Mouse (Mus musculus) neural tube, embryonic 15.5 days (tissue): ENCODE measurements around the gene Cdc25a. TPM values are rescaled to one million over a fixed set of nuclear protein-coding genes. Genes with fewer than 3 reads are reported as not detected.

Source experiments
- ATAC-seq: fragments of 200-750 bp; cut with Nextera tagmentation; 2 replicates; pipeline ENCODE4 v1.8.0; 2017; ENCODE audit warnings: mild to moderate bottlenecking, moderate TSS enrichment, moderate library complexity; ENCODE audit not compliant: low FRiP score
- H3K27ac ChIP-seq: fragments of 300-500 bp; sonication (generic); replicated peaks from 2 replicates; pipeline ENCODE4 v1.5.1; 2015; ENCODE audit warnings: mild to moderate bottlenecking, inconsistent platforms
- H3K27me3 ChIP-seq: fragments of 300-500 bp; sonication (generic); replicated peaks from 2 replicates; pipeline ENCODE4 v1.6.1; 2015; ENCODE audit warnings: inconsistent platforms
- H3K36me3 ChIP-seq: fragments of 300-500 bp; sonication (generic); 2 replicates; pipeline ENCODE4 v1.6.1; 2015; ENCODE audit warnings: inconsistent platforms
- H3K4me1 ChIP-seq: fragments of 300-500 bp; sonication (generic); 2 replicates; pipeline ENCODE4 v1.6.1; 2015; ENCODE audit warnings: inconsistent platforms
- H3K4me2 ChIP-seq: fragments of 300-500 bp; sonication (generic); 2 replicates; pipeline ENCODE4 v1.6.1; 2015; ENCODE audit warnings: inconsistent platforms, mild to moderate bottlenecking, moderate library complexity
- H3K4me3 ChIP-seq: fragments of 300-500 bp; sonication (generic); replicated peaks from 2 replicates; pipeline ENCODE4 v1.5.1; 2015; ENCODE audit warnings: mild to moderate bottlenecking, inconsistent platforms
- H3K9ac ChIP-seq: fragments of 300-500 bp; sonication (generic); replicated peaks from 2 replicates; pipeline ENCODE4 v1.6.1; 2015; ENCODE audit warnings: mild to moderate bottlenecking, inconsistent platforms
- H3K9me3 ChIP-seq: fragments of 300-500 bp; sonication (generic); replicated peaks from 2 replicates; pipeline ENCODE4 v1.6.1; 2016; ENCODE audit warnings: inconsistent platforms
- WGBS: fragments of 180-500 bp; shearing (Covaris S2); methylation state at CpG from one replicate; pipeline ENCODE4 v1.1.7; 2015; ENCODE audit warnings: mixed read lengths; 5-methylcytosine and 5-hydroxymethylcytosine counted together
- polyA plus RNA-seq: library from polyadenylated mRNA; unstranded; fragments of >200 nt; fragmentation: Nextera tagmentation; extraction: Ambion mirVana; gene quantifications from 2 replicates; pipeline ENCODE4 v1.2.1, GENCODE M21; 2015

Gene Cdc25a
- polyA plus RNA-seq, 1 experiment from 2014 or later, result 10.4 TPM

GRCm38 (mm10) chr9:109895593-109895992, 20.2 kb downstream of the Cdc25a start:
- WGBS, result 56% methylated on average over 6 of the region's 6 CpGs
- no peak overlapping the region for H3K4me3 ChIP-seq
- H3K27ac ChIP-seq, result no peak overlapping the region
- peaks cover 4% of the 10 kb centered on the region; the same call in 1 of the 2 replicates for H3K4me1 ChIP-seq
- H3K9ac ChIP-seq, result no peak overlapping the region
- no peaks in the 10 kb centered on the region for H3K27me3 ChIP-seq
- no peaks in the 10 kb centered on the region for H3K9me3 ChIP-seq
- no peak overlapping the region for H3K4me2 ChIP-seq
- H3K36me3 ChIP-seq, result peaks cover 20% of the 10 kb centered on the region
- ATAC-seq, result no peak

GRCm38 (mm10) chr9:109896253-109897150, 21.1 kb downstream of the Cdc25a start:
- H3K4me1 ChIP-seq, result peaks cover 4% of the 10 kb centered on the region; the same call in 1 of the 2 replicates
- ATAC-seq, result no peak
- H3K4me3 ChIP-seq, result no peak overlapping the region
- peaks cover 12% of the 10 kb centered on the region for H3K36me3 ChIP-seq
- no peak overlapping the region; the same call in 1 of the 2 replicates for H3K9ac ChIP-seq
- H3K4me2 ChIP-seq, result no peak overlapping the region
- H3K27ac ChIP-seq, result no peak overlapping the region
- H3K9me3 ChIP-seq, result no peaks in the 10 kb centered on the region
- H3K27me3 ChIP-seq, result no peaks in the 10 kb centered on the region
- whole genome bisulfite sequencing, result 85% methylated on average over 8 of the region's 8 CpGs

- no peak overlapping the region for H3K4me3 ChIP-seq
- no peaks in the 10 kb centered on the region for H3K27me3 ChIP-seq
- peaks cover 1% of the 10 kb centered on the region; the same call in 1 of the 2 replicates for H3K36me3 ChIP-seq
- no peak for ATAC-seq
- no peak overlapping the region for H3K27ac ChIP-seq
- no peak overlapping the region for H3K4me2 ChIP-seq
- no peak overlapping the region for H3K9ac ChIP-seq
- H3K4me1 ChIP-seq, result peaks cover 4% of the 10 kb centered on the region; the same call in 1 of the 2 replicates
- no peaks in the 10 kb centered on the region for H3K9me3 ChIP-seq
- 59% methylated on average over 2 of the region's 2 CpGs for WGBS
Measured at GRCm38 (mm10) chr9:109898027-109898426, 22.6 kb downstream of the Cdc25a start.

- H3K4me2 ChIP-seq, result no peak overlapping the region
- no peak for ATAC-seq
- no peak overlapping the region for H3K4me3 ChIP-seq
- WGBS, result 64% methylated on average over 10 of the region's 15 CpGs
- no peaks in the 10 kb centered on the region for H3K9me3 ChIP-seq
- no peak overlapping the region for H3K9ac ChIP-seq
- H3K27me3 ChIP-seq, result no peaks in the 10 kb centered on the region
- no peaks in the 10 kb centered on the region for H3K36me3 ChIP-seq
- H3K4me1 ChIP-seq, result peaks cover 3% of the 10 kb centered on the region; the same call in 1 of the 2 replicates
- H3K27ac ChIP-seq, result no peak overlapping the region
Measured at GRCm38 (mm10) chr9:109899361-109899760, 24.0 kb downstream of the Cdc25a start.

GRCm38 (mm10) chr9:109899774-109900173, 24.4 kb downstream of the Cdc25a start:
- WGBS, result 75% methylated on average over 8 of the region's 8 CpGs
- H3K27ac ChIP-seq, result no peak overlapping the region

GRCm38 (mm10) chr9:109900604-109901003, 25.2 kb downstream of the Cdc25a start:
- WGBS, result 94% methylated on average over 3 of the region's 3 CpGs
- Histone ChIP-seq H3K27me3 (no peaks in the 10 kb centered on the region), H3K4me3 (no peak overlapping the region), H3K9me3 (no peaks in the 10 kb centered on the region), H3K9ac (no peak overlapping the region), H3K4me2 (no peak overlapping the region), H3K27ac (no peak overlapping the region), H3K36me3 (no peaks in the 10 kb centered on the region), H3K4me1 (no peaks in the 10 kb centered on the region)
- ATAC-seq, result no peak

More at GRCm38 (mm10) chr9:109899774-109900173, 24.4 kb downstream of the Cdc25a start:
- H3K4me2 ChIP-seq, result no peak overlapping the region
- H3K4me1 ChIP-seq, result no peaks in the 10 kb centered on the region
- H3K9me3 ChIP-seq, result no peaks in the 10 kb centered on the region
- no peaks in the 10 kb centered on the region for H3K36me3 ChIP-seq
- no peak overlapping the region for H3K4me3 ChIP-seq
- no peak overlapping the region for H3K9ac ChIP-seq
- no peak for ATAC-seq
- no peaks in the 10 kb centered on the region for H3K27me3 ChIP-seq

- WGBS, result 69% methylated on average over 4 of the region's 4 CpGs
- H3K36me3 ChIP-seq, result no peaks in the 10 kb centered on the region
Measured at GRCm38 (mm10) chr9:109902246-109902645, 26.9 kb downstream of the Cdc25a start.

GRCm38 (mm10) chr9:109902740-109903139, 27.4 kb downstream of the Cdc25a start:
- Histone ChIP-seq H3K9me3 (no peaks in the 10 kb centered on the region), H3K27me3 (no peaks in the 10 kb centered on the region), H3K36me3 (no peaks in the 10 kb centered on the region), H3K4me3 (no peak overlapping the region), H3K27ac (no peak overlapping the region), H3K9ac (no peak overlapping the region), H3K4me1 (no peaks in the 10 kb centered on the region), H3K4me2 (no peak overlapping the region)
- no peak for ATAC-seq
- 65% methylated on average over 5 of the region's 5 CpGs for WGBS

More at GRCm38 (mm10) chr9:109902246-109902645, 26.9 kb downstream of the Cdc25a start:
- Histone ChIP-seq H3K9me3 (no peaks in the 10 kb centered on the region), H3K4me1 (no peaks in the 10 kb centered on the region), H3K27ac (no peak overlapping the region), H3K4me3 (no peak overlapping the region), H3K27me3 (no peaks in the 10 kb centered on the region), H3K4me2 (no peak overlapping the region), H3K9ac (no peak overlapping the region)
- ATAC-seq, result no peak

- H3K4me3 ChIP-seq, result no peak overlapping the region
- H3K9me3 ChIP-seq, result no peaks in the 10 kb centered on the region
- no peaks in the 10 kb centered on the region for H3K4me1 ChIP-seq
- ATAC-seq, result no peak
- no peak overlapping the region for H3K27ac ChIP-seq
- H3K27me3 ChIP-seq, result no peaks in the 10 kb centered on the region
- 65% methylated on average over 8 of the region's 8 CpGs for whole genome bisulfite sequencing
- no peaks in the 10 kb centered on the region for H3K36me3 ChIP-seq
- no peak overlapping the region for H3K9ac ChIP-seq
- H3K4me2 ChIP-seq, result no peak overlapping the region
Measured at GRCm38 (mm10) chr9:109907300-109907699, 31.9 kb downstream of the Cdc25a start.

- no peak overlapping the region for H3K27ac ChIP-seq
- 75% methylated on average over 6 of the region's 6 CpGs for WGBS
- no peak for ATAC-seq
Measured at GRCm38 (mm10) chr9:109907774-109908465, 32.5 kb downstream of the Cdc25a start.

GRCm38 (mm10) chr9:109909102-109909501, 33.7 kb downstream of the Cdc25a start:
- WGBS, result 62% methylated on average over 8 of the region's 8 CpGs

More at GRCm38 (mm10) chr9:109907774-109908465, 32.5 kb downstream of the Cdc25a start:
- Histone ChIP-seq H3K4me1 (no peaks in the 10 kb centered on the region), H3K36me3 (no peaks in the 10 kb centered on the region), H3K4me3 (no peak overlapping the region), H3K9me3 (no peaks in the 10 kb centered on the region), H3K27me3 (no peaks in the 10 kb centered on the region), H3K9ac (no peak overlapping the region), H3K4me2 (no peak overlapping the region)

More at GRCm38 (mm10) chr9:109909102-109909501, 33.7 kb downstream of the Cdc25a start:
- no peaks in the 10 kb centered on the region for H3K27me3 ChIP-seq
- no peak overlapping the region for H3K4me3 ChIP-seq
- no peaks in the 10 kb centered on the region for H3K4me1 ChIP-seq
- H3K27ac ChIP-seq, result no peak overlapping the region
- no peak overlapping the region for H3K4me2 ChIP-seq
- H3K9ac ChIP-seq, result no peak overlapping the region
- no peaks in the 10 kb centered on the region for H3K9me3 ChIP-seq
- H3K36me3 ChIP-seq, result no peaks in the 10 kb centered on the region
- ATAC-seq, result no peak
